Mouse (Mus musculus): ENCODE data around the gene Mfsd4b1.

The Mfsd4b1 gene

GRCm38 (mm10) chr10:40024554-40025428 is at the start of gene Mfsd4b1:
Gene Mfsd4b1 (minus strand): TSS chr10:40025268.
- peak; percentile 85 for DNase-seq (ENCODE audit: extremely low spot score, low read depth, low spot score)

GRCm38 (mm10) chr10:40073608-40074007 is 48.5 kb upstream of the Mfsd4b1 start:
- no peak for DNase-seq (ENCODE audit: extremely low spot score, low read depth, low spot score)

DNA sequence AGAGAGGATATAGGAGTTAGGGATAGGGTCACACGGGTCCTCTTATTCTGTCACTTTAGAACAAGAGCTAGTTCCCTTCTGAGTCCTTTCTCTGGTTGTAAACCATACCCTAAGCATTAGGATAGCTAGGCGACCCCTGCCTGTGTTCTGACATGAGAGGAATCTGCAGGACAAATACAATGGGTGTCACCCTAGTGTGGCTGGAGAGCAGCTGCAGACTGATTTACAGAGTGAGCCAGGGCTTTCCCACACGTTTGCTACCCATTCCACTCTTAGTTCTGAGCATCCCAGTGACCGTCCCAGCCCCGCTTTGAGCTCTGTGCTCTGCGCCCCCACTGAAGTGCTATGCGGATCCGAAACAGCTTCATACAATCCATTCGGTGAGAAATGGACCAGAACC is 45.6 kb upstream of the Mfsd4b1 start:
- DNase-seq (ENCODE audit: extremely low spot score, low read depth, low spot score): no peak

DNA sequence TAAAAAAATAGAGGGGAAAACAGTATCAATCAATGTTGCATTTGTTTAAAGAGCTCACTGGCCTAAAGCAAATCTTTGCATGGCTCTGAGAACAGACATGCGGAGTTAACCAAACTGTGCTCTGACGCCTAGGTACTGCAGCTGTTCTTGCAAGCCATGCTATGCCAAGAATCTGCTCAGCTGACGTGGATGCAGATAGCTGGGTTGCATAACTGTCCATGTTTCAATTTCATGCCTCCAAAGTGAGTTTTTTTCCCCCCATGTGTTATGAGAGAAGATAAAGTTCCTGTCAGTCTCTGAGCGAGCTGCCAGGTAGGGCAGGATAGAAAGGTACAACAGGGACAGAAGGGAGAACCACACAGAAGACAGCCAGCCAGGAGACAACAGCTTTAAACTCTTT is 44.2 kb upstream of the Mfsd4b1 start:
- no peak for DNase-seq (ENCODE audit: extremely low spot score, low read depth, low spot score)

- DNase-seq (ENCODE audit: extremely low spot score, low read depth, low spot score): no peak
Measured at GRCm38 (mm10) chr10:40068595-40068994, 43.5 kb upstream of the Mfsd4b1 start.

DNA sequence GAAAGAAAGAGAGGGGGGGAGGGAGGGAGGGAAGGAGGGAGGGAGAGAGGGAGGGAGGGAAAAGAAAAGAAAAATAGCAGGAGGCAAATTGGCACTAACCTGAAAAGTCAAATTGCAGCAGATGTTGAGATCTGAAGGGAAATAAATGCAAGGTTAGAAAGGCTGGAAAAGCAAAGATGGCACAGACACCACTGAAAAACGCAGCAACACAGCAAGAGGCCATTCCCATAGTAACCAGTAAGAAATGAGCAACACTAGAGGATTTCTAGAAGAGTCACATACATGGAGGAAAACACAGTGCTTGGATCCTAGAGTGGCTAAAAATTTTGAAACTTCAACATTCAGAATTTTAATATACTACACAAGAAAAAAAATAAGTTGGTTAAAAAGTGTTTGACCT is 42.5 kb upstream of the Mfsd4b1 start:
- no peak for DNase-seq (ENCODE audit: extremely low spot score, low read depth, low spot score)

DNA sequence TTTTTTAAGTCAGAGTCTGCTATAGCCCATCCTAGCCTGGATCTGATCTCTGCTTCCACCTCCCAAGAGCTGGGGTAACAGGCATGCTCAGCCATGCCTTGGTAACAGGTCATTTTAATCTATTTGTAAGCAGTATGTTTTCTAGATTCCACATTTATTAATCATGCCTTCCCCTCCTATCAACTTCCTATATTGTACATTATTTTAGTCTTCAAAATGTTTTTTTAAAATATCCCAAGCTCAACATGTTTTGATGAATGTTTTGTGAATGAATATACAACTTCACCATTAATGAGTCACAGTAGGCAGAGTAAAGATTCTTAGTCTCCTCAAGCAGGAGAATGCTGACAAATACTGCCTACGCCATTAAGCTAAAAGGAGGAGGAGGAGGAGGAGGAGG is 42.0 kb upstream of the Mfsd4b1 start:
- no peak for DNase-seq (ENCODE audit: extremely low spot score, low read depth, low spot score)

DNA sequence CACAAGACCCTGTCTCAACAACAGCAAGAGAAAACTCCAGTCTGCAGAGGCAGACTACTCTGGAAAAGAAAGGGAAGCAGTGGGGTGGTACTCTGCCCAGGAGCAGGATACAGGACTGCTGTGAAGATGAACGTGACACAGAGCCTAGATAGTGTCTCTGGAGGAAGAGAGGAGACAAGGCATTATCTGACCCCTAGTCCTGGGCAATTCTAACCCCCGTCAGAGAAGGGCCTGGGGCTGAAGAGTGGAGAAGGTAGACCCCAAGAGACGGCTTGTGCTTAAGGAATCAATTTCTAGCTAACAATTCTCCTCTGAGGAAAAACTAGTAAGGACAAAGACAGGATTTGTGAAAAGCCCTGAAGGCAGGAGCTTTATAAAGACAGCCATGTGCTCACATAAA is 40.3 kb upstream of the Mfsd4b1 start:
- DNase-seq (ENCODE audit: extremely low spot score, low read depth, low spot score): no peak

GRCm38 (mm10) chr10:40063291-40063890 is 38.3 kb upstream of the Mfsd4b1 start:
- no peak for DNase-seq (ENCODE audit: extremely low spot score, low read depth, low spot score)

DNA sequence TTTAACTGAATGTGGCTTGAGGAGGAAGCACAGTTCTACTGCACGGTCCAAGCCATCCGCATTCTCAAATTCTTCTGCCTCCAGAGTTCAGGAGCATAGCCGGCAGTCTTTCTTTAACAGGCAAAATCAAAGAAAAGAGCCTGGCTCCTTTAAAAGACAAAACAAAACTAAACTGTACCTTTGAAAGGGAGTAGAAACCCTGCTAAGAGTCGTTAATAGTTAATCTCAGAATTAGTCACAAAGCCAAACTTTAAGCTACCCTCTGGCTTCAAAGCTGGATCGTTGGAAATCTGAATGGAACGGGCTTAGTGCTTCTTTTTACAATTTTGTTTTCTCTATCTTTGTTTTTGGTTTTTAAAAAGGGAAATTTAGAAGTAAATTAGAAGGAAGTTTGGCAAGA is 37.7 kb upstream of the Mfsd4b1 start:
- DNase-seq (ENCODE audit: extremely low spot score, low read depth, low spot score): no peak

- no peak for DNase-seq (ENCODE audit: extremely low spot score, low read depth, low spot score)
Measured at GRCm38 (mm10) chr10:40061926-40062325, 36.9 kb upstream of the Mfsd4b1 start.

DNA sequence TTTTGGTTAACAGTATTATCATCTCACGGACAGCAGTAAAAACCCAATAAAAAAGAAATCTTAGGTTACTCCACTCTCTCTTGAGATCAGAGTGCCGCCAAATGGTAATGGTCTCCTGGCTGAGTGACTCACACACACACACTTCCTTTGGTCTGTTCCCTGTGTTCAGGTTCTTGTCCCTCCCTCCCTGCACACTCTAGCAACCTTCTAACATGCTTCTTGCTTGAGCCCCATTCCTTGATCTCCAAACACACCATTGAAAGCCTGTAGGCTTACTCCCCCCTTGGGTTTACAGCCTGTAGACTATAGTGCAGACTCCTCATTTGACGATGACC is 33.7 kb upstream of the Mfsd4b1 start:
- DNase-seq (ENCODE audit: extremely low spot score, low read depth, low spot score): no peak

DNA sequence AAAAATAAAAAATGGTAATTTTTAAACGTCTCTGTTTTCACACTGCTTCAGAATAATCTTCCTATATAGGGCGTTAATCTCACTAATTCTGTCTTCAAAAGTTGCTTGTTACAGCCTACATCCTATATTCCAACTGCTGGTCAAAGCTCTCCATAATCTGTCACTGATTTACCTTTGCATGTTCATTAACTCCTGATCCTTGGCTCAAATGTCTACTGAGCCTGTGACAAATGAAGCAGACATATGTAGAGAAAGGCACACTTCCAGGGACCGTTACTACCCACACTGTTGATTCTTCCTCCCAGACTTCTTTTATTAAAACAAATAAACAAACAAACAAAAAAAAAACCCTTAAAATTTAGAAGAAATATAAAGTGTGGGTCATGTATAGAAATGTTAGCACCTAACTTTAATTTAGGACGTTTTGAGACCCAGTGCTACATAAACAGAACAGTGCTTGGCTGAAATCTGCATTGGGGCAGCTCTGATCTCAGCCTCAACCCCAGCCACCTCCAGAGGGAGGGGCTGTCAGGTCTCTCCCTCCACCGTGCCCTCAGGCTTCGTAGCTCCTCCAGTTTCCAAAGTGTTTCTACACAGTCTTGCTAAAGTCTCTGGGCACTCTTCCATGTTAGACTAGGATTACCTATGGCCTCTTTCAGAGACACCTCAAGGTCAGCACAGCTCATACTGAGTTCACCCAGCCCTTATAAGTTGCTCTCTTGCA is 33.2 kb upstream of the Mfsd4b1 start:
- no peak for DNase-seq (ENCODE audit: extremely low spot score, low read depth, low spot score)

- no peak for DNase-seq (ENCODE audit: extremely low spot score, low read depth, low spot score)
Measured at GRCm38 (mm10) chr10:40057615-40058014, 32.5 kb upstream of the Mfsd4b1 start.

DNA sequence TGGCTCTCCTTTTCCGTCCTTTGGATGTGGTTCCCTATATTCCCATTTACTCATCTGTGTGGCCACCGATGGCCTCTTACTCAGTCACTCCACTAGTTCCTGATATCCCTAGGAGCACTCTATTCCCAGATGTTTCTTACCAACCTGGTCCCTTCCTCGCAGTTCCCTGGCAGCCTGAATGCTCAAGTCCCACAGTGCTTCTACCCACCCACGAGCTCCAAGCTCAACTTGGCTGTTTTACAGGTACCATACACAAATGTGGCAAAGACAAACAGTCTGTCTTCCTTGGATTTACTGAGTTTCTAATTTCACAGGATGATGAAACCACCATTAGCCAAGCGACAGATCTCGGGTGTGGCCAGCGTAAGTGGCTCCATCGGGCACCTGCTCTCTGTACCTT is 29.4 kb upstream of the Mfsd4b1 start:
- DNase-seq (ENCODE audit: extremely low spot score, low read depth, low spot score): no peak

- DNase-seq (ENCODE audit: extremely low spot score, low read depth, low spot score): no peak
Measured at GRCm38 (mm10) chr10:40053896-40054295, 28.8 kb upstream of the Mfsd4b1 start.

GRCm38 (mm10) chr10:40053257-40053895 is 28.3 kb upstream of the Mfsd4b1 start:
- DNase-seq (ENCODE audit: extremely low spot score, low read depth, low spot score): no peak

DNA sequence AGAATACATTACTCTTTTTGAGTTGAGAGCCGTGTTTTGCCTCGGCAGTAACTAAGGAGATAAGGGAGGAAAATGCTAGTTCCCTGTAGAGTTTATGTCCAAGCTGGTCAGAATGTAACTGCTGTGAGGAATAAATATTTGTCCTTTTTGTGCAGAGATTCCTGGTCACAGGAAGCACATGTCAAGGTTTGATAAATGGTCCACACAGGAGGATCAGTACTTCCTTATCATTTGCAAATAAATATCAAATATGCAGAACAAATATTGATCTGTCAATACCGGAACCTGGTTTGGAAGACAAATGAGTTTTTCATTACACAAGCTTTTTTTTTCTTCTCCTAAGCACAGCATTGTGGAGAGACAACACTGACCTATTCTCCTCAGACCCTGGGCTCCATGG is 26.9 kb upstream of the Mfsd4b1 start:
- DNase-seq (ENCODE audit: extremely low spot score, low read depth, low spot score): no peak

- DNase-seq (ENCODE audit: extremely low spot score, low read depth, low spot score): no peak
Measured at GRCm38 (mm10) chr10:40050763-40051162, 25.7 kb upstream of the Mfsd4b1 start.

- DNase-seq (ENCODE audit: extremely low spot score, low read depth, low spot score): no peak
Measured at GRCm38 (mm10) chr10:40041339-40041738, 16.3 kb upstream of the Mfsd4b1 start.

DNA sequence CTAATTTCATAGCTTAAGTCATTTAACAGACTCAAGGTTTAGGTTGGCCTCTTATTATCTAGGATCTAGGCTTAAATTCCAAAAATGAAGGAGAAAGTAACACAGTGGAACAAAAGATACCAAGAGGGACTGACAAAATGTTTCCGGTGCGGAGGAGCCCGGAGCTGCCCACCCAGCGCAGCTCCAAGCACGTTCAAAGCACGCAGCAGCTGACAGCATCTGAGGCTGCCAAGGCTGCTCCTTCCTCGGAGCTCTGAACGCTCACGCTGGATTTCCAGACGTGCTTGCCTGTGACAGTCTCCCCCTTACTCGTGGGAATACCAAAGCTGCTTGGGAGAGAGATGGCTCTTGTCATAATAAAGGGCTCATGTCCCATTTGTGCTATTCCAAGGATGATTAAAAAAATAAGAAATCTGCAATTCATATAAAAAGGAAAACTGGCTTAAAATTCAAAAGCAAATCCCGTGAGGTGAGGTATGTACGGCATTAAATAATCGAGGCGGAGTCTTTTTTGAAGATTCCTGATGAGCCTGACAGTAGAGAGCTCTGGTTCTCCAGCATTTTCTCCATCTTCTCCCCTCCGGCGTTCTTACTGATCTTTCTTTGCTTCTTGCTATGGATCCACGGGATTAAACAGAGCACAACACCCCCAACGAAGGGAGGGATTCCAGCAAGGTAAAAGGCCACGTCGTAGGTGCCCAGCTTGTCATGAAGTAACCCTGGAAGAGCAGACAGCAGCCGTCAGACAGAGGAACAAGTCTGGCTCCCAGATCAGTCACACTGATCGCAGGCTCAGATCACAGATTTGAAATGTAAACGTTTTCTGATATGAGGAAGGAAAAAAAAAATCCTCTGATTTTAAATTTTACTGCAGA is 11.9 kb upstream of the Mfsd4b1 start:
- DNase-seq (ENCODE audit: extremely low spot score, low read depth, low spot score): no peak

All from hindlimb bud, embryonic 11.5 days (tissue).